Mouse (Mus musculus): Measurements from ENCODE around the gene Ankra2. TPM values are rescaled to one million over a fixed set of nuclear protein-coding genes. Genes with fewer than 3 reads are reported as not detected.

The Ankra2 gene
- polyA plus RNA-seq, 1 experiment from 2014 or later, result 55.4 TPM

DNA sequence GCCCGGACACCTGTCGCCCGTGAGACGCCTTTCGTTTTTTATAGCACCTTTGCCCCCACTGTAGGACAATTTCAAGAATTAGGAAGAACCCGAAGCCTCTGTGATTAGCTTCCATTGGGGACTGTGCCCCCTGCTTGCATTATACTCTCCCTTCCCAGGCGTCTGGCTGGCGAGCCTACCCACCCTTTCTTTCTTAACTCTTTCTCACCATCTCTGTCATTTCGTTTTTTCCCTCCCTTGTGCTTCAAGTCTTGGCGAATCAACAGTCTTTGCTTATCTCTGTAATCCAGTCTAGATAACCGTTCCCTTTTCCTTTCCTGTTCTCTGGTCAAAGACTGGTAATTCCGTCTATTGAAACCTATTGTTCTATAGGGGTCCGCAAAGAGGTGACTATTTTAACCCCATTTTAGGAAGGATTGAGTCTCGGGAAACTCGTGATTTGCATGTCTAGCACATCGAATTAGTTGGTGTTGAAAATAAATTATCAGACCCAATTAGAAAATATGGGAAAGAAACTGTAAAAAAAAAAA lies 649 bp downstream of the Ankra2 start:
- Histone ChIP-seq H3K9me3 (no peaks in the 10 kb centered on the region), H3K36me3 (peaks cover 25% of the 10 kb centered on the region), H3K4me1 (replicated peaks) (peaks cover 22% of the 10 kb centered on the region), H3K27ac (peak overlapping the region; percentile 96), H3K27me3 (no peaks in the 10 kb centered on the region), H3K4me2 (replicated peaks) (peak overlapping the region; percentile 77), H3K9ac (replicated peaks) (peak overlapping the region; percentile 88), H3K4me3 (replicated peaks) (peak overlapping the region; percentile 78)
- under 1% methylated on average over 16 of the region's 16 CpGs for WGBS
- ATAC-seq, result no peak

DNA sequence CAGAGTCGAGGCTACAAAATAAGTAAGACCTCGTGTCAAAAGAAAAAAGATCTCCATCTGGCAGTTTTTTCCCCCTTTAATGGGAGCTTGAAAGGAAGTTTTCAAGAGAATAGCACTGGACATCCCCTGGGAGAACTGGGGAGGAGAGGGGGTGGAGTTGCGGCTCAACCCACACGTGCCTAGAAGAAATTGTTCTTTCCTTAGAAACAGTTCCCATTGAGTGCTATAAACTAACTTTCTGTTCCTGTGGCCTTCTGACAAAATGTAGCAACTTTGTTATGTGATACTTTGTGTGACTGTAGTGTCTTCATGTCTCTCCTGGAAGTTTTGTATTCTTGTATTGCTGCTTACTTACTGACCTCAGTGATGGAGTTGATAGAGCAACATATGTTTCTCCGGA lies 1.2 kb downstream of the Ankra2 start:
- H3K4me3 ChIP-seq (replicated peaks), result peak overlapping the region; percentile 78
- WGBS, result 27% methylated on average over 5 of the region's 5 CpGs
- H3K27ac ChIP-seq, result no peak overlapping the region
- no peak for ATAC-seq
- H3K9me3 ChIP-seq, result no peaks in the 10 kb centered on the region
- H3K27me3 ChIP-seq, result no peaks in the 10 kb centered on the region
- H3K4me2 ChIP-seq (replicated peaks), result peak overlapping the region; percentile 77
- H3K4me1 ChIP-seq (replicated peaks), result peaks cover 22% of the 10 kb centered on the region
- peak overlapping the region; percentile 88 for H3K9ac ChIP-seq (replicated peaks)
- H3K36me3 ChIP-seq, result peaks cover 25% of the 10 kb centered on the region

DNA sequence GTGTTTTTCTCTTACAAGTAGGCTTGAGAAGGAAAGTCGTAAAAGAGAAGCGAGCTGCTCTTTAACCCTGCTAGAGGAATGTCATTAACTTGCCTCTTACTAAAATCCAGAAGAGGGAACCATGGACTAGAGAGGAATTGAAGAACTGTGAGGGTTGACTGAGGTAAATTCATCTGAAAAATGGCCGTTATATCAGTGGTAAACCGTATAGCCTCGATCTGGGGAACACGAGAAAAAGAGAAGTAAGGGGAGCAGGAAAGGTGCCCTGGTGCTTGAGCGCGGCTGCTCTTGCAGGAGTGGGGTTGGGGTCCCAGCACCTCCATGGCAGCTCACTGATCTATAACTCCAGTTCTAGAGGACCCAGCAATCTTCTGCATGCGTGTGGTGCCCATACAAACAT lies 11.1 kb downstream of the Ankra2 start:
- H3K4me2 ChIP-seq (replicated peaks), result no peak overlapping the region
- no peak for ATAC-seq
- no peak overlapping the region for H3K27ac ChIP-seq
- WGBS, result 92% methylated on average over 9 of the region's 9 CpGs
- H3K4me1 ChIP-seq (replicated peaks), result no peaks in the 10 kb centered on the region
- no peak overlapping the region for H3K4me3 ChIP-seq (replicated peaks)
- H3K27me3 ChIP-seq, result no peaks in the 10 kb centered on the region
- no peak overlapping the region for H3K9ac ChIP-seq (replicated peaks)
- peaks cover 68% of the 10 kb centered on the region for H3K36me3 ChIP-seq
- H3K9me3 ChIP-seq, result no peaks in the 10 kb centered on the region

DNA sequence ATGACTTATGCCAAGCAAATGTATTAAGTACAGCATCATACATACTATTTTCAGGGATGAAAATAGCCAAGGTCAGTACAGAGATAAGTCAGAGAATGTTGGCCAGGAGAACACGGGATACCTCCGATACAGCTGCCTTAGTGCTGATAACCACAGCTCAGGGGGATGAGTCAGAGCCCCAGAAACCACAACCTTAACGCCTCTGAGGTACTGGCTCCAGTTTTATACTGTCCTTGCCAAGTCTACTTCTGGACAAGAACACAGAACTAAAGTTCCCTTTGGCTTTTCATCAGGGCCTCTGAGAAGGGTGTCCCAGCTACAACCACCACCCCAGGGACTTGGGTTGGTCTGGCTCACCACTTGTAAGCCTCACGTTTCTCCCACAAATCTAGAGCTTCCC lies 12.8 kb downstream of the Ankra2 start:
- Histone ChIP-seq H3K9me3 (no peaks in the 10 kb centered on the region), H3K27ac (no peak overlapping the region), H3K4me3 (replicated peaks) (no peak overlapping the region), H3K4me1 (replicated peaks) (no peaks in the 10 kb centered on the region), H3K36me3 (peaks cover 55% of the 10 kb centered on the region), H3K9ac (replicated peaks) (no peak overlapping the region), H3K4me2 (replicated peaks) (no peak overlapping the region), H3K27me3 (no peaks in the 10 kb centered on the region)
- no peak for ATAC-seq
- WGBS, result 87% methylated on average over 4 of the region's 4 CpGs

DNA sequence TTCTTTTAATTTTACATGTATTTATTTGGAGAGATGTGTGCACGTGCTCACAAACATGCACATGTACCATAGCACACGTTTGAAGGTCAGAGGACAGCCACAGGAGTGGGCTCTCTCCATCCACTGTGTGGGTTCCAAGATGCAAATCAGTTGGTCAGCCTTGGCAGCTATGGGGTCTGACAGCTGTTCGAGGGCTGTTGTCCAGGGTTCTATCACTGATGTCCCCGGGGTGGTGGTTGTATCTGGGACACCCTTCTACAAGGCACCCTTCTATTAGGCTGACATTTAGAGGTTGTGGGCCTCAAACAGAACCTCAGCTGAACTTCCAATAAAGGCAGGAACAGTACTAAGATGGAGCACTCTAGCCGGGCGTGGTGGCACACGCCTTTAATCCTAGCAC lies 13.4 kb downstream of the Ankra2 start:
- H3K36me3 ChIP-seq, result peaks cover 49% of the 10 kb centered on the region
- H3K27ac ChIP-seq, result no peak overlapping the region
- ATAC-seq, result no peak
- no peaks in the 10 kb centered on the region for H3K27me3 ChIP-seq
- no peaks in the 10 kb centered on the region for H3K9me3 ChIP-seq
- no peak overlapping the region for H3K4me2 ChIP-seq (replicated peaks)
- H3K4me3 ChIP-seq (replicated peaks), result no peak overlapping the region
- H3K9ac ChIP-seq (replicated peaks), result no peak overlapping the region
- H3K4me1 ChIP-seq (replicated peaks), result no peaks in the 10 kb centered on the region
- WGBS, result 93% methylated on average over 7 of the region's 7 CpGs

DNA sequence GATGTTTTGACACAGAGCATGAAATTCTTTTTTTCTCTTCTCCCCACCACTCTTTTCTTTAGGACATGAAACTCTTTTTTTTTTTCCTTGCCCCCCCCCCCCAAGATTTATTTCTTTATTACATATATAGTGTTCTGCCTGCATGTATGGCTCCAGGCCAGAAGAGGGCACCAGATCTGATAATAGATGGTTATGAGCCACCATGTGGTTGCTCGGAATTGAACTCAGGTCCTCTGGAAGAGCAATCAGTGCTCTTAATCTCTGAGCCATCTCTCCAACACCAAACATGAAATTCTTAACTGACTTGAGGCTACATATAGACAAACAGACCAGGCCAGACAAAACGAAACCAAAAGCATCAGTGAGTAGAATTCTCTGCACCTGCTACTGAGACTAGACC lies 14.6 kb downstream of the Ankra2 start:
- no peak overlapping the region for H3K9ac ChIP-seq (replicated peaks)
- no peak overlapping the region for H3K4me2 ChIP-seq (replicated peaks)
- ATAC-seq, result no peak
- H3K36me3 ChIP-seq, result peaks cover 36% of the 10 kb centered on the region
- H3K4me3 ChIP-seq (replicated peaks), result no peak overlapping the region
- WGBS, result 92% methylated on average over 2 of the region's 2 CpGs
- H3K9me3 ChIP-seq, result no peaks in the 10 kb centered on the region
- no peaks in the 10 kb centered on the region for H3K4me1 ChIP-seq (replicated peaks)
- no peaks in the 10 kb centered on the region for H3K27me3 ChIP-seq
- no peak overlapping the region for H3K27ac ChIP-seq

DNA sequence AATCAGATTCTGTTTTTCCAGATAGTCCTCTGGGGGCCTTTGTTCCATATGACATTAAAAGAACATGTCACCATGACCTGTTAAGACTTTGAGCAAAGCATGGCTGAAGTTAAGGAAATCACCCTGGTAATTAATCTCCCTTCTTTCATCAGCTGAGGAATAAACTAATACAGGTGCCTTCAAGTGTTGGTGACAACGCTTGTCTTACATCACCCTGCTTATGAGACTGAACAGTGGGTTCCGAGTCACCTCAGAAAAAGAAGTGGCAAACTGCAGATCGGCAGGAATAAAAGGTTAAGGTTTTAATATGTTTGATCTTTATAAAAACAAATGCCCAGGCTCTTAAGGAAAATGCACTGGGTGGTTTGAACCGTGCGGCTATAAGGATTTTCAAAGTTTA lies 16.8 kb downstream of the Ankra2 start, which contains the start of gene Gm21976:
Gene Gm21976, plus strand, starts transcription at position 202 of the 400 bp plus-strand sequence.
- no peak for ATAC-seq
- H3K4me3 ChIP-seq (replicated peaks), result no peak within 1 kb of the TSS
- H3K27ac ChIP-seq, result no peak within 1 kb of the TSS
- no peaks in the 10 kb centered on the region for H3K27me3 ChIP-seq
- no peak within 1 kb of the TSS for H3K4me2 ChIP-seq (replicated peaks)
- no peak within 1 kb of the TSS for H3K9ac ChIP-seq (replicated peaks)
- no peaks in the 10 kb centered on the region for H3K9me3 ChIP-seq
- WGBS, result 82% methylated on average over 5 of the region's 5 CpGs
- H3K36me3 ChIP-seq, result peaks cover 16% of the 10 kb centered on the region
- H3K4me1 ChIP-seq (replicated peaks), result no peaks in the 10 kb centered on the region

DNA sequence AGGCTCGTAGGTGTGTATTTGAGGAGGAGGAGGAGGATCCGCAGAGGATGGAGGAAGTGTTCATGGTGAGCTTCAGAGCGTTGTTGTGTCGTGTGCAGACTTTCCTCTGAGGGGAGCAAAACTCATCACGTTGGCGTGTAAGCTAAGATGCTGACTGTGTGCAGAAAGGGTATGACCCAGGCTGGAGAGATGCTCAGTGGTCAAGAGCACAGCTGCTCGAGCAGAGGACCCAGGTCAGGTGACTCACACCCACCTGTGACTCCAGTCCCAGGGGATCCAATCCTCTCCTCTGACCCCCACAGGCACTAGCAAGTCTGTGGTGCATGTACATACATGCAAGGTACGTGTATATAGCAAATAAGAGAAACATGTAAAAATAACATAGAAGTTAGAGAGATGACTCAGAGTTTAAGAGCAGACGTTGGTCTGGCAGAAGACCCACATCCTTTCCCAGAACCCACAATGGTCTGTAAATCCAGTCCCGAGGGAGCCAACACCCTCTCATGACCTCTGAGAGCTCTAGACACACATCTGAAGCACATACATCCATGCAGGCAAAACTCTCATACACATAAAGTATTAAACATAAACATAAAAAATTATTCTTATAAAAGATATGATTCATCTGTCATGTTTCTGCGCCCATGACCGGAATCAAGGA lies 18.2 kb downstream of the Ankra2 start:
- no peak for ATAC-seq
- Histone ChIP-seq H3K36me3 (peaks cover 2% of the 10 kb centered on the region; the same call in 1 of the 2 replicates), H3K27me3 (no peaks in the 10 kb centered on the region)

DNA sequence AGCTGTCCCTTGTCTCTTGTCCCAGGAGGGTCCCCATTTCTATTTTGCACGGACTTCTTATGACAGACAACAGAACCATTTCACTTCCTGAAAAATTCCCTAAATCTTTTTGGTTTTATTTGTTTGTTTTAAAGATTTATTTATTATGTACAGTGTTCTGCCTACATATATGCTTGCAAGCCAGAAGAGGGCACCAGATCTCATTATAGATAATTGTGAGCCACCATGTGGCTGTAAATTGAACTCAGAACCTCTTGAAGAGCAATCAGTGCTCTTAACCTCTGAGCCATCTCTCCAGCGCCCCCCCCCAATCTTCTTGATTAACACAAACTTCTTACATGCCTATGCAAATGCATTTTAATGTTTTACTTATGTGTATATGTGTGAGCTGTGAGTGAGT lies 27.8 kb downstream of the Ankra2 start:
- no peak for ATAC-seq
- Histone ChIP-seq H3K27ac (no peak overlapping the region), H3K4me1 (replicated peaks) (no peaks in the 10 kb centered on the region), H3K4me3 (replicated peaks) (no peak overlapping the region), H3K4me2 (replicated peaks) (no peak overlapping the region), H3K9ac (replicated peaks) (no peak overlapping the region), H3K27me3 (0 out of 2 replicates have a peak, but pooled peaks cover 3% of the 10 kb centered on the region), H3K36me3 (no peaks in the 10 kb centered on the region), H3K9me3 (no peaks in the 10 kb centered on the region)
- 45% methylated on average over 2 of the region's 2 CpGs for WGBS

More for the DNA sequence above, 18.2 kb downstream of the Ankra2 start:
- no peaks in the 10 kb centered on the region for H3K9me3 ChIP-seq
- no peak overlapping the region for H3K27ac ChIP-seq
- H3K9ac ChIP-seq (replicated peaks), result no peak overlapping the region
- H3K4me2 ChIP-seq (replicated peaks), result no peak overlapping the region
- WGBS, result 85% methylated on average over 12 of the region's 12 CpGs
- no peaks in the 10 kb centered on the region for H3K4me1 ChIP-seq (replicated peaks)
- no peak overlapping the region for H3K4me3 ChIP-seq (replicated peaks)

DNA sequence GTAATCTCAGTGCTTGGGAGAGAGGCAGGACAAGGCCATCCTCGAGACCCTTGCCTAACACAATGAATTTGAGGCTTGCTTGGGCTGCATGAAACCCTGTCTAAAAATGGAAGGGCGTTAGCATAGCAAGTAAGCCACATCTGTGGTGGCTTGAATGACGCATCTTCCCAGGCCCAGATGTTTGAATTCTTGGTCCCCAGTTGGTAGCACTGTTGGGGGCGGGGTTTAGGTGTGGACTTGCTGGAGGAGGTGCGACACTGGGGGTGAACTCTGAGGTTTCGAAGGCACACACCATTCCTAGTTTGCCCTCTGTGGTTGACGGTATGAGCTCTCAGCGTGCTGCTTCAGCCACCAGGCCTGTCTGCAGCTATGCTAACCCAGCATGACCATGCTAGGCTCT lies 28.8 kb downstream of the Ankra2 start:
- 85% methylated on average over 8 of the region's 8 CpGs for WGBS
- no peaks in the 10 kb centered on the region for H3K9me3 ChIP-seq

DNA sequence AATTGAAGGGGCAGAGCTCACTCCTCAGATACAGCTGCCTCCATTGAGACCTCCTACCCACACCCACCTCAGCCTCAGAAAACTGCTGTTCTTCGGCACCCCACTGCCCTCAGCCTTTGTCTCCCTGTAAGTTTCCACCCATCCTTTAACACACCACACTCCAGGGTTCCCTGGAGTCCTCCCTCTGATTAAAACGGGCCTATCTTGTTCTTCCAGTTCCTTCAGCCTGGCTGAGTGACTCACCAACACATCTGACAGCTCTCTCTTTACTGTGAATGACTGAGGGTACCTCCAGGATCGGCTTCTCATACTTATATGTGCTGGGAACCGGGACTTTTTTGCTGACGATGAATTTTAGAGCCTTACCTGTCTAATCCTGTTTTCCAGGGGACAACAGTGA lies 33.2 kb downstream of the Ankra2 start:
- H3K9ac ChIP-seq (replicated peaks), result no peak overlapping the region
- no peak for ATAC-seq
- H3K4me3 ChIP-seq (replicated peaks), result no peak overlapping the region
- H3K4me2 ChIP-seq (replicated peaks), result no peak overlapping the region
- WGBS, result 51% methylated on average over 5 of the region's 5 CpGs
- H3K9me3 ChIP-seq, result no peaks in the 10 kb centered on the region
- no peaks in the 10 kb centered on the region for H3K4me1 ChIP-seq (replicated peaks)
- no peak overlapping the region for H3K27ac ChIP-seq
- H3K36me3 ChIP-seq, result no peaks in the 10 kb centered on the region
- H3K27me3 ChIP-seq, result no peaks in the 10 kb centered on the region

More for the DNA sequence above, 28.8 kb downstream of the Ankra2 start:
- no peak overlapping the region for H3K9ac ChIP-seq (replicated peaks)
- H3K4me2 ChIP-seq (replicated peaks), result no peak overlapping the region
- no peaks in the 10 kb centered on the region for H3K4me1 ChIP-seq (replicated peaks)
- no peak for ATAC-seq
- H3K27me3 ChIP-seq, result 0 out of 2 replicates have a peak, but pooled peaks cover 3% of the 10 kb centered on the region
- no peaks in the 10 kb centered on the region for H3K36me3 ChIP-seq
- H3K4me3 ChIP-seq (replicated peaks), result no peak overlapping the region
- H3K27ac ChIP-seq, result no peak overlapping the region

DNA sequence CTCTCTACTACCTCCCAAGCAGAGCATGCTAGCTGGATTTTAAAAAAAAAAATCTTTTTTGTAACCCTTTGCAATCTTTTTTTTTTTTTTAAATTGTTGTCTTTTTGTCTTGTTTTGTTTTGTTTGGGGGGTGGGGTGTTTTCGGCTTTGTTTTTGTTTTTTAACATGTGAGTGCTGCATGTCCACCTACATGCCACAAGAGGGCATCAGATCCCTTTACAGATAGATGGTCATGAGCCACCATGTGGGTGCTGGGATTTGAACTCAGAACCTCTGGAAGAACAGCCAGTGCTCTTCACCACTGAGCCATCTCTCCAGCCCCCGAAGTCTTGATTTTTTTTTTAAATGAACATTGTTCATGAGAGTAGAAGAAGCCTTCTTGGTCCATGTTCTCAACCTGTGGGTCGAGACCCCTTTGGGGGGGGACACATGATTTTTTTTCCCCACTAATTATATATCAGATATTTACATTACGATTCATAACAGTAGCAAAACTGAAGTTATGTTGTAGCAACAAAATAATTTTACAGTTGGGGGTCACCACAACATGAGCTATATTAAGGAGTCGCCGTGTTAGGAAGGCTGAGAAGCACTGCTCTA lies 35.1 kb downstream of the Ankra2 start:
- Histone ChIP-seq H3K9ac (replicated peaks) (no peak overlapping the region), H3K9me3 (no peaks in the 10 kb centered on the region), H3K4me1 (replicated peaks) (no peaks in the 10 kb centered on the region), H3K4me2 (replicated peaks) (no peak overlapping the region), H3K27ac (no peak overlapping the region), H3K4me3 (replicated peaks) (no peak overlapping the region), H3K27me3 (no peaks in the 10 kb centered on the region), H3K36me3 (no peaks in the 10 kb centered on the region)
- no peak for ATAC-seq
- 93% methylated on average over 6 of the region's 6 CpGs for WGBS

Measured in midbrain, embryonic 13.5 days (tissue).